Mouse (Mus musculus) intestine, postnatal 0 days (tissue): Measurements from ENCODE around the gene Ptpn13. TPM values are rescaled to one million over a fixed set of nuclear protein-coding genes. Genes with fewer than 3 reads are reported as not detected.

ENCODE experiments used
- ATAC-seq: fragments of 200-750 bp; cut with Nextera tagmentation; 2 replicates; pipeline ENCODE4 v1.8.0; 2017; ENCODE audit warnings: mild to moderate bottlenecking, moderate TSS enrichment, moderate library complexity
- H3K27ac ChIP-seq: fragments of 300-500 bp; sonication (generic); 2 replicates; pipeline ENCODE4 v1.5.1; 2014; ENCODE audit warnings: mild to moderate bottlenecking, low read depth, low read length, moderate library complexity
- H3K27me3 ChIP-seq: fragments of 300-500 bp; sonication (generic); replicated peaks from 2 replicates; pipeline ENCODE4 v1.6.1; 2014; ENCODE audit warnings: low read length, mixed read lengths; ENCODE audit not compliant: control insufficient read depth, insufficient read depth
- H3K36me3 ChIP-seq: fragments of 300-500 bp; sonication (generic); 2 replicates; pipeline ENCODE4 v1.6.1; 2014; ENCODE audit warnings: mild to moderate bottlenecking, moderate library complexity; ENCODE audit not compliant: control insufficient read depth, insufficient read depth
- H3K4me1 ChIP-seq: fragments of 300-500 bp; sonication (generic); replicated peaks from 2 replicates; pipeline ENCODE4 v1.6.1; 2014; ENCODE audit warnings: antibody characterized with exemption, low read length, mixed read lengths; ENCODE audit not compliant: control insufficient read depth, insufficient read depth
- H3K4me2 ChIP-seq: fragments of 300-500 bp; sonication (generic); replicated peaks from 2 replicates; pipeline ENCODE4 v1.6.1; 2014; ENCODE audit warnings: low read depth, mild to moderate bottlenecking, moderate library complexity
- H3K4me3 ChIP-seq: fragments of 300-500 bp; sonication (generic); 2 replicates; pipeline ENCODE4 v1.5.1; 2014; ENCODE audit warnings: low read depth, low read length
- H3K9ac ChIP-seq: fragments of 300-500 bp; sonication (generic); 2 replicates; pipeline ENCODE4 v1.6.1; 2014; ENCODE audit warnings: mild to moderate bottlenecking, low read depth, low read length
- H3K9me3 ChIP-seq: fragments of 300-500 bp; sonication (generic); 2 replicates; pipeline ENCODE4 v1.6.1; 2016; ENCODE audit warnings: mixed run types; ENCODE audit not compliant: control insufficient read depth
- CTCF ChIP-seq: sonication (generic); IDR thresholded peaks from 2 replicates; pipeline ENCODE4 v1.5.1; 2016; ENCODE audit warnings: low read depth, mild to moderate bottlenecking, control low read depth, antibody characterized with exemption, moderate library complexity
- WGBS: fragments of 180-500 bp; shearing (Covaris S2); extraction: QIAGEN DNeasy Blood & Tissue Kit; methylation state at CpG from one replicate; pipeline ENCODE4 v1.1.7; 2014; 5-methylcytosine and 5-hydroxymethylcytosine counted together
- polyA plus RNA-seq: library from polyadenylated mRNA; unstranded; fragments of >200 nt; fragmentation: Nextera tagmentation; extraction: Ambion mirVana; gene quantifications from 2 replicates; pipeline ENCODE4 v1.2.1, GENCODE M21; 2015

Gene Ptpn13
- polyA plus RNA-seq, 1 experiment from 2014 or later: 0.90 TPM

GRCm38 (mm10) chr5:103439171-103439570, 14.2 kb downstream of the Ptpn13 start:
- Histone ChIP-seq H3K4me2 (no peak overlapping the region), H3K9me3 (no peaks in the 10 kb centered on the region), H3K36me3 (no peaks in the 10 kb centered on the region), H3K27ac (no peak overlapping the region), H3K9ac (no peak overlapping the region), H3K4me3 (no peak overlapping the region), H3K27me3 (no peaks in the 10 kb centered on the region), H3K4me1 (0 out of 2 replicates have a peak, but pooled peaks cover 3% of the 10 kb centered on the region)
- no peak for TF ChIP-seq CTCF
- no peak for ATAC-seq
- 77% methylated on average over 11 of the region's 11 CpGs for WGBS

GRCm38 (mm10) chr5:103440418-103441276, 15.7 kb downstream of the Ptpn13 start:
- Histone ChIP-seq H3K27me3 (no peaks in the 10 kb centered on the region), H3K4me3 (no peak overlapping the region)
- no peak for TF ChIP-seq CTCF

GRCm38 (mm10) chr5:103441706-103442105, 16.7 kb downstream of the Ptpn13 start:
- Histone ChIP-seq H3K4me1 (no peaks in the 10 kb centered on the region), H3K27ac (no peak overlapping the region), H3K4me3 (no peak overlapping the region), H3K9ac (no peak overlapping the region), H3K36me3 (no peaks in the 10 kb centered on the region), H3K4me2 (no peak overlapping the region), H3K9me3 (no peaks in the 10 kb centered on the region), H3K27me3 (no peaks in the 10 kb centered on the region)
- WGBS: 63% methylated on average over 4 of the region's 4 CpGs
- ATAC-seq: no peak
- no peak for TF ChIP-seq CTCF

More at GRCm38 (mm10) chr5:103440418-103441276, 15.7 kb downstream of the Ptpn13 start:
- Histone ChIP-seq H3K9ac (no peak overlapping the region), H3K27ac (no peak overlapping the region), H3K4me2 (no peak overlapping the region), H3K4me1 (0 out of 2 replicates have a peak, but pooled peaks cover 3% of the 10 kb centered on the region), H3K36me3 (no peaks in the 10 kb centered on the region), H3K9me3 (no peaks in the 10 kb centered on the region)
- WGBS: 89% methylated on average over 11 of the region's 11 CpGs
- ATAC-seq: no peak

- H3K4me2 ChIP-seq: no peak overlapping the region
- H3K27ac ChIP-seq: no peak overlapping the region
- H3K36me3 ChIP-seq: no peaks in the 10 kb centered on the region
- no peak for ATAC-seq
- no peaks in the 10 kb centered on the region for H3K4me1 ChIP-seq
- H3K4me3 ChIP-seq: no peak overlapping the region
- H3K27me3 ChIP-seq: no peaks in the 10 kb centered on the region
- H3K9ac ChIP-seq: no peak overlapping the region
- 91% methylated on average over 4 of the region's 4 CpGs for WGBS
- no peaks in the 10 kb centered on the region for H3K9me3 ChIP-seq
- no peak for TF ChIP-seq CTCF
Observed at GRCm38 (mm10) chr5:103442269-103442688, 17.3 kb downstream of the Ptpn13 start.

- no peak for ATAC-seq
- Histone ChIP-seq H3K4me2 (no peak overlapping the region), H3K27me3 (no peaks in the 10 kb centered on the region), H3K4me1 (no peaks in the 10 kb centered on the region), H3K36me3 (no peaks in the 10 kb centered on the region), H3K27ac (no peak overlapping the region), H3K9ac (no peak overlapping the region), H3K4me3 (no peak overlapping the region), H3K9me3 (no peaks in the 10 kb centered on the region)
- WGBS: 65% methylated on average over 7 of the region's 7 CpGs
- no peak for TF ChIP-seq CTCF
Observed at GRCm38 (mm10) chr5:103442921-103443320, 17.9 kb downstream of the Ptpn13 start.

GRCm38 (mm10) chr5:103445383-103445782, 20.4 kb downstream of the Ptpn13 start:
- no peak overlapping the region for H3K4me3 ChIP-seq
- TF ChIP-seq CTCF: no peak
- no peak overlapping the region for H3K4me2 ChIP-seq
- H3K4me1 ChIP-seq: no peaks in the 10 kb centered on the region
- WGBS: 87% methylated on average over 7 of the region's 7 CpGs
- no peaks in the 10 kb centered on the region for H3K36me3 ChIP-seq
- H3K27me3 ChIP-seq: no peaks in the 10 kb centered on the region
- no peak overlapping the region for H3K9ac ChIP-seq
- no peaks in the 10 kb centered on the region for H3K9me3 ChIP-seq
- H3K27ac ChIP-seq: no peak overlapping the region
- ATAC-seq: no peak
